Mouse (Mus musculus): Measurements from ENCODE around the gene Tnfaip8l1. TPM values are rescaled to one million over a fixed set of nuclear protein-coding genes. Genes with fewer than 3 reads are reported as not detected.
A peak's percentile ranks its signal among the peaks of the same experiment; 100 is the strongest.

The Tnfaip8l1 gene
- polyA plus RNA-seq, 1 experiment from 2014 or later: 2.7 TPM

DNA sequence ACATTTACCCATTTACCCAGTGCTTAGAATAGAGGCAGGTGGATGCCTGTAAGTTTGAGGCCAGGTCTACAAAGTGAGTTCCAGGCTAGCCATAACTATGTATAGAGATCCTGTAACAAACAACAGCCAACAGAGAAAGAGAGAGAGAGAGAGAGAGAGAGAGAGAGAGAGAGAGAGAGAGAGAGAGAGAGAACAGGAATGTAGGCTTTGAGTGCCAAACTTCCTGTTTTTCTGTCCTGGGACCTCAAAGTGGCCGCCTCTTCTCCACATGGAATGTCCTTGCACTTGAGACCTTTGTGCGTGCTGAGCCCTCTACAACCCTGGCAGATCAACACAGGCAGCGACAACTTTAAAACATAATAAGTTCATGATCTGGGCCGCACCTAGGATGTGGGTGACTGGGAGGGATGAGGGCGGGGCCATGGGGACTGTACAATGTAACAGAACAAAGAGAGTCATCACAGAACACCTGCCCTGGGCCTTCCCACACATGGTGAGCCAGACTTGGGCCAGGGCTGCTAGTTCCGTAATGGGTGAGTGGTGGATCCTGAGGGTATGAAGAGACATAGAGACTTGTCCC, 1.3 kb downstream of the Tnfaip8l1 start:
- 62% methylated on average over 6 of the region's 6 CpGs for WGBS (ENCODE audit: insufficient replicate concordance)
- Histone ChIP-seq H3K9ac (no peak overlapping the region), H3K4me1 (replicated peaks) (peaks cover 38% of the 10 kb centered on the region), H3K27me3 (peaks cover 17% of the 10 kb centered on the region), H3K27ac (no peak overlapping the region), H3K9me3 (replicated peaks) (no peaks in the 10 kb centered on the region), H3K4me2 (no peak overlapping the region; the same call in 1 of the 2 replicates), H3K36me3 (no peaks in the 10 kb centered on the region), H3K4me3 (replicated peaks) (no peak overlapping the region)
- DNase-seq: no peak
- ATAC-seq (ENCODE audit: low read depth): no peak

DNA sequence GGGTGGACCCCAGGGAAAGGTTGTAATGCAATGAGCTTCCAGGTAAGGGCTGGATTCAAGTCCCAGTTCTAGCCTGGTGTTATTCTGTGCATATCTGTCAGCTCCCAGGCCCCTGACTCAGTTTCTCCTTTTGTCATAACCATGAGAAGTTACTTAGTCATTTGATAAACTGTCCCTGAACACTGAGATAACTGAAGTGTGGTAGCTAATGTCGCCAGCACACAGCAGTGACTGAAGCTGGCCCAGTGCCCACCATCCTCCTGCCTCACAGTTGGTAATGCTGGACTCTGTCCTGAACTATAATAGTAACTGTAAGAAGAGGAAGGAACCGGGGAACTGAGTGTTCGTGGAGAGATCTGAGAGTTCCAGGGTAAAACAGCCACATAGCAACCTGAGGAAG, 2.2 kb downstream of the Tnfaip8l1 start:
- Histone ChIP-seq H3K27me3 (peaks cover 10% of the 10 kb centered on the region), H3K27ac (no peak overlapping the region), H3K4me3 (replicated peaks) (no peak overlapping the region), H3K9ac (no peak overlapping the region), H3K4me1 (replicated peaks) (peaks cover 44% of the 10 kb centered on the region), H3K9me3 (replicated peaks) (no peaks in the 10 kb centered on the region), H3K36me3 (no peaks in the 10 kb centered on the region), H3K4me2 (no peak overlapping the region)
- WGBS (ENCODE audit: insufficient replicate concordance): 39% methylated on average over 3 of the region's 3 CpGs
- DNase-seq (no peak), ATAC-seq (ENCODE audit: low read depth) (no peak)

DNA sequence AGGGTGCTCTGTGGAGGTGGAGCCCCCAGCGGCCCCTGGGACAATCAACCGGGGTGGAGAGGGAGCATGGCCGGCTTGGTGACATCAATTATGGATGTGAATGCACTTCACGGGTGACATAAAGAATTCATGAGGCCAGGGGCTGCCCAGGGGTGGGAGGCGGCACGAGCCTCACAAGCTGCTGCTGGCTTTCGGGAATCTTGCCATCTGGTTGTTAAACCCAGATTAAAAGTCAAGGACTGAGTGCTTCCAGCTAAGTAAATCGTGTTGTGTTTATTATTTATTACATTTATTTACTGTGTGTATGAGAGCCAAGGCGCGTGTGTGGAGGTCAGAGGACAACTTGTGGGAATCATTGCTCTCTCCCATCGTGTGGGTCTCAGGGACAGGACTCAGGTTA, 3.4 kb downstream of the Tnfaip8l1 start:
- no peak overlapping the region for H3K27ac ChIP-seq
- WGBS (ENCODE audit: insufficient replicate concordance): 77% methylated on average over 11 of the region's 11 CpGs
- no peak overlapping the region for H3K9ac ChIP-seq
- DNase-seq (no peak), ATAC-seq (ENCODE audit: low read depth) (no peak)
- H3K4me1 ChIP-seq (replicated peaks): peaks cover 55% of the 10 kb centered on the region
- H3K27me3 ChIP-seq: peaks cover 8% of the 10 kb centered on the region; the same call in 1 of the 2 replicates
- H3K36me3 ChIP-seq: no peaks in the 10 kb centered on the region
- no peak overlapping the region for H3K4me2 ChIP-seq
- no peak overlapping the region for H3K4me3 ChIP-seq (replicated peaks)
- no peaks in the 10 kb centered on the region for H3K9me3 ChIP-seq (replicated peaks)

DNA sequence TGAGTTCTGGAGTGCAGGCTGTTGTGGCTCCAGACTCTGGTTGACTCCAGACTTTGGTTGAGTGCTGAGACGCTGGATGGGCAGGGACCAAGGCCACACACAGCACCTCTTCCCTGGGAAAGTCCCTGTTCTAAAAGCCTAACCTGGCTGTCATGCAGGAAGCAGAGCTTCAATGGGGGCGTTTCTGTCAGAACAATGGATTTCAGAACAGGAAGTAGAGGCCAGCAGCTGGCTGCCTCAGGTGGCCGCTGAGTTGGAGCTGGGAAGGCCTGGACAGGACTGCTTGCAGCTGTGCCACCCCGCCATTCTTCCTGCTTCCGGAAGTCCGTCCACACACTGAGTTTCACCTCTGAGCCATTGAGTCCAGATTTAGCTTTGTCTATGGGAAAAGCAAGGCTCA, 7.6 kb downstream of the Tnfaip8l1 start:
- no peak overlapping the region for H3K27ac ChIP-seq

DNA sequence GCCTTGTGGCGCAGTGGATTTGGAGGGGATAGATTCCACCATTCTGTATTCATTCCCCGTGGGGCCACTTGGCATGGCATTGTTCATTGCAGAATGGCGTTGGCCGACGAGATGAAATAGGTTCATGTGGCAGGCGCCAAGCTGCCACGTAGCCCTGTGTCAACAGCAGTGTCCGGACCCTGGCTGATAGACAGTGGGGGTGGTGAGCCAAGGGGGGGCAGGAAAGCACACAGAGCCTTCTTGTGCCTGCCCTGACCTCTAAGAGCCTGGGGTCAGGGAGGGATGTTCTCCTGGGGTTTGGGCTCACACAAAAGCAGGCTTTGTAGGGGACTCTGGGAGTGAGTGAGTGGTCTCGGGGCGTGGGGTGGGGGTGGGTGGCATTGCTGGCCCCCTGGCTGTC, 8.4 kb downstream of the Tnfaip8l1 start:
- ATAC-seq (ENCODE audit: low read depth) (no peak; the same call in 1 of the 2 replicates), DNase-seq (no peak)
- H3K27me3 ChIP-seq: no peaks in the 10 kb centered on the region
- H3K9ac ChIP-seq: no peak overlapping the region
- 69% methylated on average over 10 of the region's 10 CpGs for WGBS (ENCODE audit: insufficient replicate concordance)
- 0 out of 2 replicates have a peak overlapping the region, but pooled peaks have one; percentile 13 for H3K27ac ChIP-seq
- peaks cover 27% of the 10 kb centered on the region for H3K4me1 ChIP-seq (replicated peaks)
- H3K9me3 ChIP-seq (replicated peaks): no peaks in the 10 kb centered on the region
- no peak overlapping the region for H3K4me2 ChIP-seq
- H3K4me3 ChIP-seq (replicated peaks): no peak overlapping the region
- peaks cover 7% of the 10 kb centered on the region for H3K36me3 ChIP-seq

More for the DNA sequence above, 7.6 kb downstream of the Tnfaip8l1 start:
- no peak overlapping the region for H3K4me2 ChIP-seq
- H3K36me3 ChIP-seq: no peaks in the 10 kb centered on the region
- H3K4me3 ChIP-seq (replicated peaks): no peak overlapping the region
- H3K4me1 ChIP-seq (replicated peaks): peaks cover 34% of the 10 kb centered on the region
- no peak for DNase-seq
- 36% methylated on average over 6 of the region's 6 CpGs for WGBS (ENCODE audit: insufficient replicate concordance)
- no peak overlapping the region for H3K9ac ChIP-seq
- no peaks in the 10 kb centered on the region for H3K9me3 ChIP-seq (replicated peaks)
- H3K27me3 ChIP-seq: no peaks in the 10 kb centered on the region
- peak; percentile 12; the same call in 1 of the 2 replicates for ATAC-seq (ENCODE audit: low read depth)

DNA sequence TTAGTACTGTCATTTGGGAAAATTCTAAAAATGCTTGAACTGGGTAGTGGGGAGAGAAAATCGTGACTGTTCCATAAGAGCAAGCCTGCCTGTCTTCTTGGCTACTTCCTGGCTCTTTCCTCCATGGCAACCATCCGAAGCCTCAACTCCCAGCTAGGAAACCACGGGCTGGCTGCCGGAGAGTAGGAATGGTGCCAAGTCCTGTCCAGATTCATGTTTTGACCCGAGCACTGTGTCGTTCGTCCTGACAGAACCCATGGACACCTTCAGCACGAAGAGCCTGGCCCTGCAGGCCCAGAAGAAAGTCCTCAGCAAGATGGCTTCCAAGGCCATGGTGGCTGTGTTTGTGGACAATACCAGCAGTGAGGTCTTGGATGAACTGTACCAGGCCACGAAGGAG, 9.2 kb downstream of the Tnfaip8l1 start:
- H3K36me3 ChIP-seq: peaks cover 12% of the 10 kb centered on the region
- no peak overlapping the region for H3K9ac ChIP-seq
- DNase-seq (no peak), ATAC-seq (ENCODE audit: low read depth) (no peak)
- H3K27ac ChIP-seq: no peak overlapping the region
- H3K4me3 ChIP-seq (replicated peaks): no peak overlapping the region
- no peaks in the 10 kb centered on the region for H3K9me3 ChIP-seq (replicated peaks)
- WGBS (ENCODE audit: insufficient replicate concordance): 69% methylated on average over 9 of the region's 9 CpGs
- H3K27me3 ChIP-seq: no peaks in the 10 kb centered on the region
- H3K4me2 ChIP-seq: no peak overlapping the region
- H3K4me1 ChIP-seq (replicated peaks): peaks cover 27% of the 10 kb centered on the region

DNA sequence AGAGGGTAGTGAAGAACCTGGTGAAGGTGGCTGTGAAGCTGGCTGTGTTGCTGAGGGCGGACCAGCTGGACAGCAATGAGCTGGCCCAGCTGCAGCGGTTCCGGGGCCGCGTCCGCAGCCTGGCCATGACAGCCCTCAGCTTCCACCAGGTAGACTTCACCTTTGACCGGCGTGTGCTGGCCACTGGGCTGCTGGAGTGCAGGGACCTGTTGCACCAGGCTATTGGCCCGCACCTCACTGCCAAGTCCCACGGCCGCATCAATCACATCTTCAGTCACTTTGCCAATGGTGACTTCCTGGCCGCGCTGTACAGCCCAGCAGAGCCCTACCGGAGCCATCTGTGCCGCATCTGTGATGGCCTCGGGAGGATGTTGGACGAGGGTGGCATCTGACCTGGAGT, 9.6 kb downstream of the Tnfaip8l1 start:
- no peak for DNase-seq
- H3K9ac ChIP-seq: no peak overlapping the region
- H3K36me3 ChIP-seq: peaks cover 16% of the 10 kb centered on the region
- no peak overlapping the region for H3K27ac ChIP-seq
- H3K4me2 ChIP-seq: no peak overlapping the region
- H3K4me3 ChIP-seq (replicated peaks): no peak overlapping the region
- H3K27me3 ChIP-seq: no peaks in the 10 kb centered on the region
- ATAC-seq (ENCODE audit: low read depth): no peak
- WGBS (ENCODE audit: insufficient replicate concordance): 81% methylated on average over 17 of the region's 17 CpGs
- peaks cover 27% of the 10 kb centered on the region for H3K4me1 ChIP-seq (replicated peaks)
- H3K9me3 ChIP-seq (replicated peaks): no peaks in the 10 kb centered on the region

DNA sequence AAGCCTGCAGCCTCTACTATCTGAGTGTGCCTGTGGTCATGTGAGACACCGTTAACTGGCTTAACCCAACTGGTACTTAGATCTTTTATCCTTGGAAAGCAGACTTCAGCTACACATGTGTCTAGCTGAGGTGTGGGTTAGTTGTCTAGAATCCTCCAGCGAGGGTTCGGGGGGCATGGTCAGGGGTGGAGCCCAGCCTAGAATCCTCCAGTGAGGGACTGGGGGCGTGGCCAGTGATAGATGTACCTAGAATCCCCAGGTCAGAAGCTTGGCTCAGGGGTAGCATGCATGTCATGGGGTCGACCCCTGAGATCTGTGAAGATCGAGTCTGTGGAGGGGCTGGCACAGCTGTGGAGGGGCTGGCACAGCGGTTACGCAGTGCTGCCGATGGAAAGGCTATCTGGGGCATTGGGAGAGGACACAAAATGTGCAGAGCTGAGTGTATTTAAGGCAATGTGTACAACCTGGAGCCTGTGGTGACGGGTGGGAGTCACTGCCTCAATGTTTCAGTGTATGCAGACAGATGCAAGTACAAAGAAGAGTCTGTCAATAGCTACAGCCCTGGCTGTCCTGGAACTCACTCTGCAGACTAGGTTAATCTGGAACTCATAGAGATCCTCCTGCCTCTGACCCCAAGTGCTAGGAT, 11.2 kb downstream of the Tnfaip8l1 start:
- no peak for DNase-seq
- H3K4me3 ChIP-seq (replicated peaks): no peak overlapping the region
- H3K4me2 ChIP-seq: no peak overlapping the region
- H3K27ac ChIP-seq: no peak overlapping the region
- H3K4me1 ChIP-seq (replicated peaks): peaks cover 26% of the 10 kb centered on the region
- H3K36me3 ChIP-seq: peaks cover 31% of the 10 kb centered on the region
- H3K9ac ChIP-seq: no peak overlapping the region
- WGBS (ENCODE audit: insufficient replicate concordance): 56% methylated on average over 10 of the region's 10 CpGs
- H3K27me3 ChIP-seq: no peaks in the 10 kb centered on the region
- H3K9me3 ChIP-seq (replicated peaks): no peaks in the 10 kb centered on the region
- no peak for ATAC-seq (ENCODE audit: low read depth)

DNA sequence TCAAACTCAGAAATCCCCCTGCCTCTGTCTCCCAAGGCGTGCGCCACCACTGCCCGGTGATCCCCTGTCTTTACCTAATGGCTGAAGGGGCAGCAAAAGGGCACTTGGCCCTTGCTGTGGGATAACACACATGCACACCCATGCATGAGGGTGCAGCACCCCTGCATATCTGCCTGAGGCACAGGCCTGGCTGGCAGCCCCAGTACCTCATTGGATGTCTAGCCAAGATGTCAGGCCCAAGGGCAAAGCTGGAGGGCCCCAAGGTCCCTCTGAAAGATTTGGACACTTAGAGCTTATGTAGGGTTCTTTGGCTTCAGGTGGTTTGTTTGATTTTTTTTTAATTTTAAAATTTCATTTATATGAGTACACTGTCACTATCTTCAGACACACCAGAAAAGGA, 13.1 kb downstream of the Tnfaip8l1 start:
- no peak overlapping the region for H3K27ac ChIP-seq
- no peak overlapping the region for H3K4me2 ChIP-seq
- no peak for ATAC-seq (ENCODE audit: low read depth)
- H3K9me3 ChIP-seq (replicated peaks): no peaks in the 10 kb centered on the region
- H3K9ac ChIP-seq: no peak overlapping the region
- no peak for DNase-seq
- peaks cover 50% of the 10 kb centered on the region for H3K36me3 ChIP-seq
- no peak overlapping the region for H3K4me3 ChIP-seq (replicated peaks)
- 94% methylated on average over 3 of the region's 3 CpGs for WGBS (ENCODE audit: insufficient replicate concordance)
- no peaks in the 10 kb centered on the region for H3K27me3 ChIP-seq
- H3K4me1 ChIP-seq (replicated peaks): peaks cover 10% of the 10 kb centered on the region

DNA sequence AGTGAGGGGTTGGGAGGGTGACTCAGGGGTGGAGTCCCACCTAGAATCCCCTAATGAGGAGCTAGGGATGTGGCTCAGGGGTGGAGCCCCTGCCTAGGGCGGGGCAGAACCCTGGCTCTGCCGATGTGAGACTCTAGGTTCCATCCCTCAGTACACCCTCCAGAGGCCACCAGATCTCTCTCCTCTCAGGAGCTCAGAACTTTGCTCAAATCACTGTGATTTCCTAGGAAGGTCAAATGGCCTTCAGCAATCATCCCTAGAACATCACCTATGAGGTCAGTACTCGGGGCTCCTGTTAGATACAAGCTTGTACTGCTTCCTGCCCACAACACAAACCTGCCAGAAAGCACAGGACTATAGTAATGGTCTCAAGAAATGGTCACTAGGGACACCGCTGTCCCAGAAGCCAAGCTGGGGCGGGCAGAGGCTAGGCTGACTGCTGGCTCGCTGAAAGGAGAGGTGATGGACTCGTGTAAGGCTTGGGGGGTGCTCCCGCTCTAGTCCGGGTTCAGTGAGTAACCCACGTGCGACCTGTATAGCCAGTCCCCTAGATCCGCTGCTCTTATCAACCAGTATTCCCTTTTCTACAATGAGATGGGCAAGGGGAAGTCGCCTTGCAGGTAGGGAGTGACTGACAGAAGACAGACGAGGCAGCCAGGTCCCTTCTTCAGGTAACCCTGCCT, 20.8 kb downstream of the Tnfaip8l1 start:
- DNase-seq (peak; percentile 26), ATAC-seq (ENCODE audit: low read depth) (peak; percentile 72)
- H3K4me1 ChIP-seq (replicated peaks): peaks cover 37% of the 10 kb centered on the region
- H3K4me2 ChIP-seq: peak overlapping the region; percentile 80
- H3K9ac ChIP-seq: peak overlapping the region; percentile 90
- 0% methylated on average over 14 of the region's 14 CpGs for WGBS (ENCODE audit: insufficient replicate concordance)
- H3K4me3 ChIP-seq (replicated peaks): peak overlapping the region; percentile 92
- H3K27me3 ChIP-seq: no peaks in the 10 kb centered on the region
- peaks cover 61% of the 10 kb centered on the region for H3K36me3 ChIP-seq
- H3K9me3 ChIP-seq (replicated peaks): no peaks in the 10 kb centered on the region
- peak overlapping the region; percentile 83 for H3K27ac ChIP-seq

DNA sequence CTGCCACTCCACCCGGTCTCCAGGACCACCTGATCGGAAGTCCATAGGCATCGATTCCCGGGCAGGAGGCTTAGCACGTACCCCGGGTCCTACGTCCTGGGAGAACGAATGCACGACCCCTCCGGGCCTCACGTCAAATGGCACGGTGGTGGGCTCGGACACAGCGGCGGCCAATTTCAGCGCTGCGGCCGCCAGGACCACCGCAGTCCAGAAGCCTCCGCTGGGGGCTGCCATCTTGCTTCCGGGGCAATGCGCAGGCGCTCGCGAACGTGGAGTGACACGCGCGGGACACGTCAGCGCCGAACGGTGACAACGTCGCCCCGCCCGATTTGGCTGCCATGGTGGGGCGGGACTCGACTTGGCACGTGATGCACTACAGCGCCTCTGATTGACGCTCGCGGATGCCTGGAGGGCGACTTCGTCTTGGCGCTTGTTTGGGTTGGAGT, 21.4 kb downstream of the Tnfaip8l1 start, which contains the start of gene Mydgf:
Mydgf (minus strand) TSS at position 263 of the 446 bp plus-strand sequence.
- Histone ChIP-seq H3K9me3 (replicated peaks) (no peaks in the 10 kb centered on the region), H3K4me3 (replicated peaks) (peak within 1 kb of the TSS; percentile 92), H3K27ac (peak within 1 kb of the TSS; percentile 83), H3K9ac (peak within 1 kb of the TSS; percentile 90), H3K4me1 (replicated peaks) (peaks cover 37% of the 10 kb centered on the region), H3K27me3 (no peaks in the 10 kb centered on the region), H3K36me3 (peaks cover 61% of the 10 kb centered on the region), H3K4me2 (peak within 1 kb of the TSS; percentile 80)
- ATAC-seq (ENCODE audit: low read depth) (peak; percentile 88), DNase-seq (peak; percentile 93)
- WGBS (ENCODE audit: insufficient replicate concordance): 0% methylated on average over 47 of the region's 47 CpGs
